Mouse (Mus musculus): ENCODE measurements around the gene Hypk. TPM values are rescaled to one million over a fixed set of nuclear protein-coding genes. Genes with fewer than 3 reads are reported as not detected.

Hypk gene
- 105 and 116 TPM in 2 replicates for polyA plus RNA-seq (2014; fragmentation: Nextera tagmentation; extraction: Ambion mirVana)

DNA sequence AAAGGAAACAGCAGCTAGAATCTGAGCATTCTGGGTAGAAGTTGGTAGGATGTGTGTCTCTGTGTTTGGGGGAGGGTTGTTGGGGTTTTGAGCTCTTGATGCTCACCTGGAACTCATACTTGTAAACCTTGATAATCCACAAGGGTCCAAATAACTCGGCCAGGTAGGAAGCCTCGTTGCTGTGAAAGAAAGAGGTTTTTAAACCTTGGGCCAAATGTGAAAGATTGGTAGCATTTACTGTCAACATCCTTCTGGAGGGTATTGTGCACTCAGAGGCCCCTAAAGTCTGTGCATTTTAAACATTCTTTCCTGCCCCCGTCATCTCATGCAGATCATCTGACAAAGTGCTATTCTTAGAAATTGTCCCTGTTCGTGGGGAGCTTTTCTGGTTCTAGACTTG is at the start of gene Hypk:
Hypk (plus strand) TSS at position 301 of the 400 bp plus-strand sequence.
- Histone ChIP-seq H3K36me3 (ENCODE audit: control insufficient read depth, insufficient read depth, low read length) (0 out of 2 replicates have a peak, but pooled peaks cover 7% of the 10 kb centered on the region), H3K4me2 (ENCODE audit: low read depth) (no peak within 1 kb of the TSS), H3K9ac (ENCODE audit: low read length) (no peak within 1 kb of the TSS), H3K9me3 (ENCODE audit: control insufficient read depth, low read length) (no peaks in the 10 kb centered on the region), H3K27ac (ENCODE audit: low read depth, low read length) (no peak within 1 kb of the TSS), H3K4me3 (ENCODE audit: low read depth, low read length) (no peak within 1 kb of the TSS), H3K27me3 (ENCODE audit: control insufficient read depth, insufficient read depth, low read length) (no peaks in the 10 kb centered on the region), H3K4me1 (ENCODE audit: control insufficient read depth, insufficient read depth, low read length) (peaks cover 7% of the 10 kb centered on the region; the same call in 1 of the 2 replicates)
- WGBS = 91% methylated on average over 4 of the region's 4 CpGs
- no peak for DNase-seq (ENCODE audit: low spot score)
- no peak for ATAC-seq (ENCODE audit: insufficient read depth, low FRiP score, low TSS enrichment)

DNA sequence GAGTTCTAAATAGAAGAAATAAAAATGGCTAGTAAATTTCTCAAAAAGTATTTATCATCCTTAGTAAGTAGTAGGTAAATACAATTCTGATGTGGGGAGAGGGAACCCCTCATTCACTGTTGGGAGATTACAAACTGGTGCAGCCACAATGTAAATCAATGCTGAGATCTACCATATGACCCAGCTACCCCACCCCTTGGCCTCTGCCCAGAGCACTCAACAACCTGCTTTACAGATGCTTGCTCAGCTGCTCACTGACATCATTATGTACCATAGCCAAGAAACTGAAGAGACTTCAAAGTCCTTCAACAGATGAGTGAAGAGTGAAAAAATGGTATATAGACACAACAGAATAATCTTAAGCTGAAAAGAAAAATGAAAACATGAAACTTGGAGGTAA is 49.8 kb upstream of the Hypk start:
- Histone ChIP-seq H3K27ac (ENCODE audit: low read depth, low read length) (no peak overlapping the region), H3K9ac (ENCODE audit: low read length) (no peak overlapping the region), H3K27me3 (ENCODE audit: control insufficient read depth, insufficient read depth, low read length) (no peaks in the 10 kb centered on the region), H3K4me1 (ENCODE audit: control insufficient read depth, insufficient read depth, low read length) (no peaks in the 10 kb centered on the region), H3K36me3 (ENCODE audit: control insufficient read depth, insufficient read depth, low read length) (no peaks in the 10 kb centered on the region), H3K4me3 (ENCODE audit: low read depth, low read length) (no peak overlapping the region), H3K4me2 (ENCODE audit: low read depth) (no peak overlapping the region), H3K9me3 (ENCODE audit: control insufficient read depth, low read length) (no peaks in the 10 kb centered on the region)
- no peak for DNase-seq (ENCODE audit: low spot score)
- no peak for ATAC-seq (ENCODE audit: insufficient read depth, low FRiP score, low TSS enrichment)

GRCm38 (mm10) chr2:121408160-121408559 is 44.9 kb upstream of the Hypk start:
- Histone ChIP-seq H3K4me3 (ENCODE audit: low read depth, low read length) (no peak overlapping the region), H3K4me2 (ENCODE audit: low read depth) (no peak overlapping the region), H3K4me1 (ENCODE audit: control insufficient read depth, insufficient read depth, low read length) (peaks cover 4% of the 10 kb centered on the region; the same call in 1 of the 2 replicates), H3K9me3 (ENCODE audit: control insufficient read depth, low read length) (no peaks in the 10 kb centered on the region), H3K27me3 (ENCODE audit: control insufficient read depth, insufficient read depth, low read length) (no peaks in the 10 kb centered on the region), H3K36me3 (ENCODE audit: control insufficient read depth, insufficient read depth, low read length) (no peaks in the 10 kb centered on the region), H3K27ac (ENCODE audit: low read depth, low read length) (no peak overlapping the region), H3K9ac (ENCODE audit: low read length) (no peak overlapping the region)
- no peak for DNase-seq (ENCODE audit: low spot score)
- no peak for ATAC-seq (ENCODE audit: insufficient read depth, low FRiP score, low TSS enrichment)
- WGBS = 34% methylated on average over 4 of the region's 4 CpGs

DNA sequence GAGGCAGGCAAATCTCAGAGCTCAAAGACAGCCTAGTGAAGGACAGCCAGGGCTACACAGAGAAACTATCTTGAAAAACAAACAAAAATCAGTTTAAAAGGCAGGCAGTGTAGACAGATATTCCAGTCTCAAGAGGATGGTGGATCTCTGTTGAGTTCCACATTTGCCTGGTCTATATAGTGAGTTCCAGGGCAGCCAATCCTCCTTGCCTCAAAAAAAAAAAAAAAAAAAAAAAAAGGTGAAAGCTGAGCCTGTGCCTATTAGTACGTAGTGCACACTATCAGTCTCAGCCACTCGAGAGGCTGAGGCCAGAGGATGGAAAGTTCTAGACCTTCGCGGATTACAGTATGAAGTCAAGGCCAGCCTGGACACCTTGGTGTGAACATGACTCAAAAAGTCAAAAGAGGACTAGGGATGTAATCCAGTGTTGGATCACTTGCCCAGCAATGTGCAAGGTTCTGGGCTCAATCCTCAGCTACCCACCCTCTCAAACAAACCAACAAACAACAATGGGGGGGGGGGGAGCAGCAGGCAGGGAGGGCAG is 40.2 kb upstream of the Hypk start:
- ATAC-seq (ENCODE audit: insufficient read depth, low FRiP score, low TSS enrichment) = 0 out of 2 replicates have a peak, but pooled peaks have one; percentile 1
- peak overlapping the region; percentile 56 for H3K4me2 ChIP-seq (ENCODE audit: low read depth)
- H3K9me3 ChIP-seq (ENCODE audit: control insufficient read depth, low read length) = no peaks in the 10 kb centered on the region
- peak overlapping the region; percentile 84 for H3K27ac ChIP-seq (ENCODE audit: low read depth, low read length)
- peak overlapping the region; percentile 83 for H3K9ac ChIP-seq (ENCODE audit: low read length)
- H3K4me1 ChIP-seq (ENCODE audit: control insufficient read depth, insufficient read depth, low read length) = peaks cover 21% of the 10 kb centered on the region
- no peaks in the 10 kb centered on the region for H3K27me3 ChIP-seq (ENCODE audit: control insufficient read depth, insufficient read depth, low read length)
- DNase-seq (ENCODE audit: low spot score) = no peak
- WGBS = 23% methylated on average over 4 of the region's 4 CpGs
- H3K36me3 ChIP-seq (ENCODE audit: control insufficient read depth, insufficient read depth, low read length) = no peaks in the 10 kb centered on the region
- peak overlapping the region; percentile 65 for H3K4me3 ChIP-seq (ENCODE audit: low read depth, low read length)

DNA sequence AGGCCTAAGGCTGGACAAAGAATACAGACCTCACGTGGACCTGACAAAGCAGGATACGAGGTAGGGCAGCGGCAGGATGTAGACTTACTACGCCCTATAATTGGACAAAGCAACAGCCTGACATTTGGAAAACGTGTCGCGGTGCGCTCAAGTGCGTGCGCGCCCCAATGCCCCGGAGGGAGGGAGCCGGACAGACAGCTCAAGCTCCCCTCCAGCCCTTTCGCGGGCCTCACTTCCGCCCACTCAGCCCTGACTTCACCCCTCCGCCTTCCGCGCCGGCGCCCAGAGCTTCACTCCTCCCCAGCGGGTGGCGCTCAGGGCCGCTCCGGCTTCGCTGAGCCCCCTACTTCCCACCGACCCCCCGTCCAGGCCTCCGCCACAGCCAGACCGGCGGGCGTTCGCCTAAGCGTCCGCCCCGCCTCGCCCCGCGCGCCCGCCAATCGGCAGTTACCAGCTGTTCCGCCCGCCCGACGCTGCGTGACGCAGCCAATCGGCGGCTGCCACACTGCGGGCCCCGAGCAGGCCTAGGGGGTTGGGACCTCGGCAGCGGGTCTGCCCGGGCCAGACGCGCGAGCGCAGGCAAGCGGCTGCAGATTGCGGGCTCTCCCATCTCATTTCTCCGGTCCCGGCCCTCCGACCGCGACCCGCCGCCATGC is 39.6 kb upstream of the Hypk start, which contains the start of the genes Pdia3 and Catsper2:
Pdia3 (plus strand) TSS at position 389 of the 656 bp plus-strand sequence.
Catsper2 (minus strand) TSS at position 406 of the 656 bp plus-strand sequence.
- Histone ChIP-seq H3K36me3 (ENCODE audit: control insufficient read depth, insufficient read depth, low read length) (no peaks in the 10 kb centered on the region), H3K27me3 (ENCODE audit: control insufficient read depth, insufficient read depth, low read length) (no peaks in the 10 kb centered on the region), H3K4me1 (ENCODE audit: control insufficient read depth, insufficient read depth, low read length) (peaks cover 21% of the 10 kb centered on the region), H3K9ac (ENCODE audit: low read length) (peak within 1 kb of the TSS; percentile 83), H3K27ac (ENCODE audit: low read depth, low read length) (peak within 1 kb of the TSS; percentile 84), H3K4me2 (ENCODE audit: low read depth) (peak within 1 kb of the TSS; percentile 70), H3K9me3 (ENCODE audit: control insufficient read depth, low read length) (no peaks in the 10 kb centered on the region), H3K4me3 (ENCODE audit: low read depth, low read length) (peak within 1 kb of the TSS; percentile 65)
- under 1% methylated on average over 51 of the region's 68 CpGs for WGBS
- ATAC-seq (ENCODE audit: insufficient read depth, low FRiP score, low TSS enrichment) (peak; percentile 99), DNase-seq (ENCODE audit: low spot score) (peak; percentile 99)

- H3K27me3 ChIP-seq (ENCODE audit: control insufficient read depth, insufficient read depth, low read length) = no peaks in the 10 kb centered on the region
- H3K9ac ChIP-seq (ENCODE audit: low read length) = peak overlapping the region; percentile 83
- WGBS = under 1% methylated on average over 32 of the region's 32 CpGs
- no peaks in the 10 kb centered on the region for H3K9me3 ChIP-seq (ENCODE audit: control insufficient read depth, low read length)
- DNase-seq (ENCODE audit: low spot score) (peak; percentile 46), ATAC-seq (ENCODE audit: insufficient read depth, low FRiP score, low TSS enrichment) (peak; percentile 37)
- H3K27ac ChIP-seq (ENCODE audit: low read depth, low read length) = peak overlapping the region; percentile 84
- H3K4me3 ChIP-seq (ENCODE audit: low read depth, low read length) = peak overlapping the region; percentile 65
- H3K36me3 ChIP-seq (ENCODE audit: control insufficient read depth, insufficient read depth, low read length) = no peaks in the 10 kb centered on the region
- H3K4me2 ChIP-seq (ENCODE audit: low read depth) = peak overlapping the region; percentile 70
- H3K4me1 ChIP-seq (ENCODE audit: control insufficient read depth, insufficient read depth, low read length) = peaks cover 21% of the 10 kb centered on the region
Measured at GRCm38 (mm10) chr2:121414139-121414685, 38.9 kb upstream of the Hypk start.

GRCm38 (mm10) chr2:121415103-121415502 is 38.0 kb upstream of the Hypk start:
- WGBS = 52% methylated on average over 3 of the region's 3 CpGs
- Histone ChIP-seq H3K9me3 (ENCODE audit: control insufficient read depth, low read length) (no peaks in the 10 kb centered on the region), H3K27me3 (ENCODE audit: control insufficient read depth, insufficient read depth, low read length) (no peaks in the 10 kb centered on the region), H3K36me3 (ENCODE audit: control insufficient read depth, insufficient read depth, low read length) (no peaks in the 10 kb centered on the region), H3K4me3 (ENCODE audit: low read depth, low read length) (peak overlapping the region; percentile 65), H3K4me2 (ENCODE audit: low read depth) (peak overlapping the region; percentile 70), H3K4me1 (ENCODE audit: control insufficient read depth, insufficient read depth, low read length) (peaks cover 21% of the 10 kb centered on the region), H3K9ac (ENCODE audit: low read length) (peak overlapping the region; percentile 42), H3K27ac (ENCODE audit: low read depth, low read length) (no peak overlapping the region)
- DNase-seq (ENCODE audit: low spot score) (no peak), ATAC-seq (ENCODE audit: insufficient read depth, low FRiP score, low TSS enrichment) (no peak)

- Histone ChIP-seq H3K9me3 (ENCODE audit: control insufficient read depth, low read length) (no peaks in the 10 kb centered on the region), H3K4me2 (ENCODE audit: low read depth) (peak overlapping the region; percentile 70), H3K4me1 (ENCODE audit: control insufficient read depth, insufficient read depth, low read length) (peaks cover 21% of the 10 kb centered on the region), H3K27me3 (ENCODE audit: control insufficient read depth, insufficient read depth, low read length) (no peaks in the 10 kb centered on the region), H3K4me3 (ENCODE audit: low read depth, low read length) (peak overlapping the region; percentile 65), H3K9ac (ENCODE audit: low read length) (no peak overlapping the region), H3K36me3 (ENCODE audit: control insufficient read depth, insufficient read depth, low read length) (no peaks in the 10 kb centered on the region), H3K27ac (ENCODE audit: low read depth, low read length) (no peak overlapping the region)
- 92% methylated on average over 3 of the region's 3 CpGs for WGBS
- DNase-seq (ENCODE audit: low spot score) = no peak
- no peak for ATAC-seq (ENCODE audit: insufficient read depth, low FRiP score, low TSS enrichment)
Measured at GRCm38 (mm10) chr2:121415591-121415990, 37.5 kb upstream of the Hypk start.

Measured in neural tube, embryonic 11.5 days (tissue).